Mouse (Mus musculus): ENCODE measurements around the gene Fam104a. TPM values are rescaled to one million over a fixed set of nuclear protein-coding genes. Genes with fewer than 3 reads are reported as not detected.

Gene Fam104a
- polyA plus RNA-seq, 1 experiment = 40.1 TPM

DNA sequence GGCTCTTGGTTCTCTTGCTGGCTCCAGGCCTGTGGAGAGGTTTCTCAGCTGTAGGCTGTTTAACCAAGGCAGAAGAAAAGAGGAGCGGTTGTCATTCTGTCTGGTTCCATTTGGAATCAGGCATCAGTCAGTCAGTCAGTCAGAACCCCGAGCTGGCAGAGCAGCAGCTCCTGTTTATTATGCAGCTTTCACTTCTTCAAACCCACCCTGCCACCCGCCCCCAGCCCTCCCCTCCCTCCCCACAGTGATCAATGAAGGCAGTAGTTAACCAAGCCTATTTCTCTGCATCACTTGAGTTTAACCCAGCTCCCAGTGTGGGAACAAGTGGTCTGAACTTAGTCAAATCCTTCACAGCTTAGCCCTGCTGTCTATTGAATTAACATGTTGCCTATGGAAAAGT, 7.9 kb upstream of the Fam104a start:
- Histone ChIP-seq H3K4me3 (ENCODE audit: insufficient read depth, poor library complexity, severe bottlenecking) (no peak overlapping the region), H3K36me3 (ENCODE audit: control insufficient read depth, insufficient read depth) (peaks cover 45% of the 10 kb centered on the region)

DNA sequence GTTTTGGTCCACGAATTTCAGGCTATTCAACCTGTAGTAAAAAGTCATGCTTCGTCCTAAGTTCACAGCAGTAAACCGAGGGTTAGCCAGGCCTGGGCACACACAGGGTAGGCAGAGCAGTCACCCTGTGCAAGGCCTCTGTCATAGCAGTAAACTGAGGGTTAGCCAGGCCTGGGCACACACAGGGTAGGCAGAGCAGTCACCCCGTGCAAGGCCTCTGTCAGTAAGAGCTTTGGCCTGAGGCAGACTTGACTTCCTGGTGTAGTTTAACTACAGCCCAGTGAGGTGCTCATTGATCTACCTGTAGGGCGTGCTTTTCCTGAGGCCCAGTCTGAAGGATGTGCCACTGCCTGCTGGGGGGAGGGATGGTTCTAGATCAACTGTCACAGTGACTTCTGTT, 7.4 kb upstream of the Fam104a start:
- Histone ChIP-seq H3K79me3 (ENCODE audit: low read depth) (peaks cover 11% of the 10 kb centered on the region), H3K4me3 (ENCODE audit: insufficient read depth, poor library complexity, severe bottlenecking) (no peak overlapping the region), H3K27me3 (ENCODE audit: control insufficient read depth, insufficient read depth, insufficient read length) (no peaks in the 10 kb centered on the region), H3ac (ENCODE audit: control insufficient read depth, insufficient read length, low read depth) (no peak overlapping the region), H3K79me2 (ENCODE audit: control insufficient read depth, insufficient read depth) (peaks cover 10% of the 10 kb centered on the region), H3K36me3 (ENCODE audit: control insufficient read depth, insufficient read depth) (peaks cover 45% of the 10 kb centered on the region)
- TF ChIP-seq CEBPB (IDR thresholded peaks at IDR 0.05; ENCODE audit: low read depth) = no peak
- TF ChIP-seq CTCF (IDR thresholded peaks at IDR 0.05; ENCODE audit: control insufficient read depth, insufficient read depth, insufficient read length) = no peak
- no peak for TF ChIP-seq USF1 (IDR thresholded peaks at IDR 0.05; ENCODE audit: low read depth)
- no peak for TF ChIP-seq MAX (IDR thresholded peaks at IDR 0.05)
- no peak for TF ChIP-seq MYOD1 (IDR thresholded peaks at IDR 0.05; ENCODE audit: control insufficient read depth, insufficient read length, low read depth)
- TF ChIP-seq MYOG (IDR thresholded peaks at IDR 0.05; ENCODE audit: control insufficient read depth, extremely low read depth, insufficient read length) = no peak
- no peak for TF ChIP-seq FOSL1 (IDR thresholded peaks at IDR 0.05; ENCODE audit: insufficient read depth, low read length, poor library complexity, severe bottlenecking)

More for the DNA sequence above, 7.9 kb upstream of the Fam104a start:
- H3K79me2 ChIP-seq (ENCODE audit: control insufficient read depth, insufficient read depth) = peaks cover 5% of the 10 kb centered on the region
- no peak for TF ChIP-seq MAX (IDR thresholded peaks at IDR 0.05)
- no peak for TF ChIP-seq FOSL1 (IDR thresholded peaks at IDR 0.05; ENCODE audit: insufficient read depth, low read length, poor library complexity, severe bottlenecking)
- TF ChIP-seq CTCF (IDR thresholded peaks at IDR 0.05; ENCODE audit: control insufficient read depth, insufficient read depth, insufficient read length) = no peak
- TF ChIP-seq MYOD1 (IDR thresholded peaks at IDR 0.05; ENCODE audit: control insufficient read depth, insufficient read length, low read depth) = no peak
- no peak for TF ChIP-seq USF1 (IDR thresholded peaks at IDR 0.05; ENCODE audit: low read depth)
- TF ChIP-seq CEBPB (IDR thresholded peaks at IDR 0.05; ENCODE audit: low read depth) = no peak
- no peak for TF ChIP-seq MYOG (IDR thresholded peaks at IDR 0.05; ENCODE audit: control insufficient read depth, extremely low read depth, insufficient read length)
- no peaks in the 10 kb centered on the region for H3K27me3 ChIP-seq (ENCODE audit: control insufficient read depth, insufficient read depth, insufficient read length)
- peaks cover 8% of the 10 kb centered on the region for H3K79me3 ChIP-seq (ENCODE audit: low read depth)
- no peak overlapping the region for H3ac ChIP-seq (ENCODE audit: control insufficient read depth, insufficient read length, low read depth)

DNA sequence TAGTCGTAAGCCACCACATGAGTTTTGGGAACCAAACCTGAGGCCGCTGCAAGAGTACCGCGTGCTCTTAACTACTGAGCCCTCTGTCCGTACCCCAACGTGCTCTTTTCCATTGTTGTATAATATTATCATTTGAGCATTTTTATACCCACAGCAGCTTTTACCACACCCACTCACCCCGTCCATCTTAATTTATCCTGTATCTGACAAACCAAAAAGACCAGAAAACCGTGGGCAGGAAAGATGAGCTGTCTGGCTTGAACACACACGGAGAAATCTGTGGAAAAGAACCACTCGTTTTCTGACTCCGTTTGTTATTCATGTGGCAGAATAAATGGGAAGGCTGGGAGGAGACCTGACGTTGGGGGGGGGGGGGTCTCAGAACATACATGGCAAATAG, 6.6 kb upstream of the Fam104a start:
- H3K79me3 ChIP-seq (ENCODE audit: low read depth) = peaks cover 14% of the 10 kb centered on the region
- H3K79me2 ChIP-seq (ENCODE audit: control insufficient read depth, insufficient read depth) = peaks cover 18% of the 10 kb centered on the region
- no peak overlapping the region for H3ac ChIP-seq (ENCODE audit: control insufficient read depth, insufficient read length, low read depth)
- TF ChIP-seq CTCF (IDR thresholded peaks at IDR 0.05; ENCODE audit: control insufficient read depth, insufficient read depth, insufficient read length) (no peak), MYOG (IDR thresholded peaks at IDR 0.05; ENCODE audit: control insufficient read depth, extremely low read depth, insufficient read length) (no peak), FOSL1 (IDR thresholded peaks at IDR 0.05; ENCODE audit: insufficient read depth, low read length, poor library complexity, severe bottlenecking) (no peak), MAX (IDR thresholded peaks at IDR 0.05) (no peak), USF1 (IDR thresholded peaks at IDR 0.05; ENCODE audit: low read depth) (no peak)
- no peak overlapping the region for H3K4me3 ChIP-seq (ENCODE audit: insufficient read depth, poor library complexity, severe bottlenecking)
- H3K27me3 ChIP-seq (ENCODE audit: control insufficient read depth, insufficient read depth, insufficient read length) = no peaks in the 10 kb centered on the region
- H3K36me3 ChIP-seq (ENCODE audit: control insufficient read depth, insufficient read depth) = peaks cover 45% of the 10 kb centered on the region

DNA sequence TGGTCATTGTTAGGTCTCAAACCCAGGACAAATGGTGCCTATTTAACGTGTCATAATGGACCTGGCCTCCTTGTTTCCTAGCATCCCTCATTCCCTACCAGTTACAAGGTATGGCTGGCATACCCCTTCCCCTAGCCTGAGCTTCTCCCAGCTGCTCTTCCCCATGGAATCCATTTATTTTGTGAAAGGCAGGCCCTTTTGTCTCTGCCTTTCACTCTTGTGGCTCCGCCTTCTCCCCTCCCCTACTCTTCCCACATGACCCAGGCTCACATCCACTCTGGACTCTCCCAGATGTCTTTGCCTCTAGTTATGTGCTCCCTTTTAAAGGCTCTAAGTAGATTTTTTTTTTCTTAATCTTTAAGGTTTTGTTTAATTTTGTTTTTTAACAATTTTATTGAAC, 3.1 kb upstream of the Fam104a start:
- Histone ChIP-seq H3ac (ENCODE audit: control insufficient read depth, insufficient read length, low read depth) (no peak overlapping the region), H3K79me2 (ENCODE audit: control insufficient read depth, insufficient read depth) (peaks cover 48% of the 10 kb centered on the region), H3K27me3 (ENCODE audit: control insufficient read depth, insufficient read depth, insufficient read length) (no peaks in the 10 kb centered on the region), H3K36me3 (ENCODE audit: control insufficient read depth, insufficient read depth) (peaks cover 28% of the 10 kb centered on the region), H3K79me3 (ENCODE audit: low read depth) (peaks cover 40% of the 10 kb centered on the region), H3K4me3 (ENCODE audit: insufficient read depth, poor library complexity, severe bottlenecking) (no peak overlapping the region)
- TF ChIP-seq USF1 (IDR thresholded peaks at IDR 0.05; ENCODE audit: low read depth) (peak; percentile 16), CTCF (IDR thresholded peaks at IDR 0.05; ENCODE audit: control insufficient read depth, insufficient read depth, insufficient read length) (no peak), CEBPB (IDR thresholded peaks at IDR 0.05; ENCODE audit: low read depth) (no peak), MYOD1 (IDR thresholded peaks at IDR 0.05; ENCODE audit: control insufficient read depth, insufficient read length, low read depth) (no peak), FOSL1 (IDR thresholded peaks at IDR 0.05; ENCODE audit: insufficient read depth, low read length, poor library complexity, severe bottlenecking) (no peak), MYOG (IDR thresholded peaks at IDR 0.05; ENCODE audit: control insufficient read depth, extremely low read depth, insufficient read length) (no peak), MAX (IDR thresholded peaks at IDR 0.05) (no peak)

DNA sequence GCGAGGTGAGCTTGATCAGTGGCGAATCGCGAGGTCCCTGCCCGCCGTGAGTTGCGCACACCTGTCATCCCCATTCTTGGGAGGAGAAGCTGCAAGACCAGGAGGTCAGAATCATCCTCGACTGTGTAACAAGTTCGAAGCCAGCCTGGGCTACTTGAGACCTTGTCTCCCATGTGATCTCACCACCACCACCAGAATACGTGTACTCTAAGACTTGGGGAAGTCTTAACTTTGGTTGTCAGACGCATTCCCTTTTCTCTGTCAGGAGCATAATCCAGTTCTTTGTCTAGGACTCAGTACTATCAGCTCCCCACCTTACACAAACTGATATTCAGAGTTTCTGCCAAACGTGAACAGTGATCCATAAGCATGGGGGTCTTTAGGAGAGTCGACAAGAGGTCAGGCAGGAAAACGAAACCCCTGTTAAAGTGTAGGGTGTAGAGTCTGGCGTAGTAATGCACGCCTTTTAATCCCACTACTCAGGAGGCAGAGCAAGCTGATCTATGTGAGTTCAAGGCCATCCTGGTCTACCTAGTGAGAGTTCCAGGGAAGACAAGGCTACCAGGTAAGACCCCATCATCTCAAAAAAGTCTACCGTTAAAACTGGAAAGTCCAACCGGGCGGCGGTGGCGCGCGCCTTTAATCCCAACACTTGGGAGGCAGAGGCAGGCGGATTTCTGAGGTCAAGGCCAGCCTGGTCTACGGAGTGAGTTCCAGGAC, 912 bp upstream of the Fam104a start:
- Histone ChIP-seq H3K4me3 (ENCODE audit: insufficient read depth, poor library complexity, severe bottlenecking) (peak overlapping the region; percentile 98), H3K27me3 (ENCODE audit: control insufficient read depth, insufficient read depth, insufficient read length) (no peaks in the 10 kb centered on the region), H3K79me3 (ENCODE audit: low read depth) (peaks cover 60% of the 10 kb centered on the region), H3K36me3 (ENCODE audit: control insufficient read depth, insufficient read depth) (peaks cover 30% of the 10 kb centered on the region), H3K79me2 (ENCODE audit: control insufficient read depth, insufficient read depth) (peaks cover 70% of the 10 kb centered on the region), H3ac (ENCODE audit: control insufficient read depth, insufficient read length, low read depth) (peak overlapping the region; percentile 86)
- TF ChIP-seq MYOD1 (IDR thresholded peaks at IDR 0.05; ENCODE audit: control insufficient read depth, insufficient read length, low read depth) = no peak

DNA sequence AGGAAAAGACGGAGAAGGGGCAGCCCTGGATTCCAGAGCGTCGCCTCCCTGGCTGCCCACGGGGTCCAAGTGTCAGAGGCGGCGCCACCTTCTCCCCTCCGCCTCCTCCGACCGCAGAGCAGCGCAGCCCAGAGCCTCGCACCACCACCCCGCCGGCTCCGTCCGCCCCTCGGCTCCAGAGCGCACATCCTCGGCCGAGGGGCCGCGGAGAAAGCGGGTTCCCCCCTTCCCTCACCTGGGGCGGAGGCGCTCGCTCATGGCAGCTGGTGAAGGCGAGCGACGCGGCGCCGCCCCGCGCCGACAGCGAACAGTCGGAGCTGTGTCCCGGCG, 363 bp downstream of the Fam104a start:
- H3K36me3 ChIP-seq (ENCODE audit: control insufficient read depth, insufficient read depth) = peaks cover 28% of the 10 kb centered on the region
- peaks cover 71% of the 10 kb centered on the region for H3K79me3 ChIP-seq (ENCODE audit: low read depth)
- peak overlapping the region; percentile 98 for H3K4me3 ChIP-seq (ENCODE audit: insufficient read depth, poor library complexity, severe bottlenecking)
- no peak for TF ChIP-seq MAX (IDR thresholded peaks at IDR 0.05)
- no peak for TF ChIP-seq FOSL1 (IDR thresholded peaks at IDR 0.05; ENCODE audit: insufficient read depth, low read length, poor library complexity, severe bottlenecking)
- no peak for TF ChIP-seq USF1 (IDR thresholded peaks at IDR 0.05; ENCODE audit: low read depth)
- no peak for TF ChIP-seq MYOG (IDR thresholded peaks at IDR 0.05; ENCODE audit: control insufficient read depth, extremely low read depth, insufficient read length)
- TF ChIP-seq CEBPB (IDR thresholded peaks at IDR 0.05; ENCODE audit: low read depth) = no peak
- no peak for TF ChIP-seq CTCF (IDR thresholded peaks at IDR 0.05; ENCODE audit: control insufficient read depth, insufficient read depth, insufficient read length)
- TF ChIP-seq MYOD1 (IDR thresholded peaks at IDR 0.05; ENCODE audit: control insufficient read depth, insufficient read length, low read depth) = no peak
- peaks cover 83% of the 10 kb centered on the region for H3K79me2 ChIP-seq (ENCODE audit: control insufficient read depth, insufficient read depth)
- H3ac ChIP-seq (ENCODE audit: control insufficient read depth, insufficient read length, low read depth) = peak overlapping the region; percentile 97
- H3K27me3 ChIP-seq (ENCODE audit: control insufficient read depth, insufficient read depth, insufficient read length) = no peaks in the 10 kb centered on the region
